Mouse (Mus musculus) bone marrow, adult 2 months (tissue): ENCODE data around the gene Apol10b. TPM values are rescaled to one million over a fixed set of nuclear protein-coding genes. Genes with fewer than 3 reads are reported as not detected.

ENCODE experiments used
- polyA plus RNA-seq: library from polyadenylated mRNA; stranded (reverse); fragments of >200 nt; gene quantifications from 2 replicates; pipeline ENCODE4 v1.2.4, GENCODE M21; 2011; ENCODE audit warnings: low replicate concordance; ENCODE audit not compliant: missing spikeins, insufficient read depth, insufficient read length

The Apol10b gene
- polyA plus RNA-seq, 1 experiment, result not detected

Other genes starting within 250 kb of the Apol10b start
- gene Apol7a, start 197.0 kb downstream of the Apol10b start, polyA plus RNA-seq, result not detected in 2 replicates
- 0.72 TPM in 1 of 2 replicates, not detected in the other for gene Apol9a, start 185.0 kb downstream of the Apol10b start, polyA plus RNA-seq
- not detected in 2 replicates for gene Apol7b, start 148.6 kb downstream of the Apol10b start, polyA plus RNA-seq
- gene Apol10a, start 119.1 kb downstream of the Apol10b start, polyA plus RNA-seq, result 2.9 and 3.8 TPM in 2 replicates
- 4.4 and 4.6 TPM in 2 replicates for gene Apol11a, start 87.9 kb downstream of the Apol10b start, polyA plus RNA-seq
- not detected in 2 replicates for gene Apol7c, start 62.8 kb downstream of the Apol10b start, polyA plus RNA-seq
- gene 1700025B11Rik, start 34.2 kb downstream of the Apol10b start, polyA plus RNA-seq, result not detected in 2 replicates
- gene Gm36245, start 3.1 kb upstream of the Apol10b start, polyA plus RNA-seq, result not detected in 2 replicates
- gene Apol11b, start 47.2 kb upstream of the Apol10b start, polyA plus RNA-seq, result 47.2 and 78.2 TPM in 2 replicates
- gene Apol7e, start 102.7 kb upstream of the Apol10b start, polyA plus RNA-seq, result 0.88 and 4.3 TPM in 2 replicates
- gene Apol9b, start 132.9 kb upstream of the Apol10b start, polyA plus RNA-seq, result 1.7 TPM in 1 of 2 replicates, not detected in the other
- 47.8 and 48.7 TPM in 2 replicates for gene Apol8, start 160.9 kb upstream of the Apol10b start, polyA plus RNA-seq
- gene Myh9, start 246.1 kb upstream of the Apol10b start, polyA plus RNA-seq, result 264 and 399 TPM in 2 replicates